Mouse (Mus musculus) heart, embryonic 16.5 days (tissue): Measurements from ENCODE around the gene Slc9a8. TPM values are rescaled to one million over a fixed set of nuclear protein-coding genes. Genes with fewer than 3 reads are reported as not detected.

ENCODE experiments used
- ATAC-seq: fragments of 200-750 bp; cut with Nextera tagmentation; replicated peaks from 2 replicates; pipeline ENCODE4 v1.8.0; 2017; ENCODE audit warnings: moderate number of reproducible peaks; ENCODE audit not compliant: insufficient read depth, low FRiP score; ENCODE audit errors: extremely low read depth
- H3K27ac ChIP-seq: fragments of 300-500 bp; sonication (generic); 2 replicates; pipeline ENCODE4 v1.5.1; 2014; ENCODE audit warnings: mild to moderate bottlenecking, low read length, control low read depth, moderate library complexity
- H3K27me3 ChIP-seq: fragments of 300-500 bp; sonication (generic); 2 replicates; pipeline ENCODE4 v1.6.1; 2014; ENCODE audit warnings: low read length, mixed read lengths; ENCODE audit not compliant: control insufficient read depth, insufficient read depth
- H3K36me3 ChIP-seq: fragments of 300-500 bp; sonication (generic); 2 replicates; pipeline ENCODE4 v1.6.1; 2014; ENCODE audit not compliant: control insufficient read depth, insufficient read depth
- H3K4me1 ChIP-seq: fragments of 300-500 bp; sonication (generic); 2 replicates; pipeline ENCODE4 v1.6.1; 2014; ENCODE audit warnings: low read length, mixed read lengths; ENCODE audit not compliant: control insufficient read depth, insufficient read depth
- H3K4me2 ChIP-seq: fragments of 300-500 bp; sonication (generic); 2 replicates; pipeline ENCODE4 v1.6.1; 2014; ENCODE audit warnings: low read depth, mild to moderate bottlenecking, control low read depth, low read length
- H3K4me3 ChIP-seq: fragments of 300-500 bp; sonication (generic); 2 replicates; pipeline ENCODE4 v1.5.1; 2014; ENCODE audit warnings: mild to moderate bottlenecking, control low read depth, low read length
- H3K9ac ChIP-seq: fragments of 300-500 bp; sonication (generic); 2 replicates; pipeline ENCODE4 v1.6.1; 2014; ENCODE audit warnings: low read length, control low read depth
- H3K9me3 ChIP-seq: fragments of 300-500 bp; sonication (generic); replicated peaks from 2 replicates; pipeline ENCODE4 v1.6.1; 2016; ENCODE audit warnings: low read length; ENCODE audit not compliant: control insufficient read depth
- WGBS: fragments of 180-500 bp; shearing (Covaris S2); extraction: QIAGEN DNeasy Blood & Tissue Kit; methylation state at CpG from one replicate; pipeline ENCODE4 v1.1.7; 2014; 5-methylcytosine and 5-hydroxymethylcytosine counted together
- polyA plus RNA-seq: library from polyadenylated mRNA; unstranded; fragments of >200 nt; fragmentation: Nextera tagmentation; extraction: Ambion mirVana; gene quantifications from 2 replicates; pipeline ENCODE4 v1.2.1, GENCODE M21; 2015

Gene Slc9a8
- polyA plus RNA-seq, 1 experiment from 2014 or later = 19.1 TPM

DNA sequence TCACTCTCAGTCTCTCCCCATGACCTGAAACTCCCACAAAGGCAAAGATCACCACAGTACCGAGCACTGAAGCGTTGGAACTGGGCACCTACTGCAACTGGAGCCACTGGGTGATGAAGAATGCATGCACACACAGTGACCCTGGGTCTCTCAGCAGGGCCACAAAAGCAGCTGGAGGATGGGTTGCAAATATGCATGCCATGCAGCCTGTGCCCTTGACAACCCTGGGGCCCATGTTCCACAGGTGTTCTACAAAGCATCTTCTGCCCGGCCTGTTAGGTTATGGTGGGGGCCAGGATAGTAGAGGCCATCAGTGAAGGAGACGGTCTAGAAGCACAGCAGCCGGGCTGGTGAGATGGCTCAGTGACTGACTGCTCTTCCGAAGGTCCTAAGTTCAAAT lies 66.0 kb downstream of the Slc9a8 start:
- Histone ChIP-seq H3K27ac (no peak overlapping the region), H3K9me3 (no peaks in the 10 kb centered on the region), H3K36me3 (peaks cover 14% of the 10 kb centered on the region; the same call in 1 of the 2 replicates), H3K4me3 (no peak overlapping the region), H3K9ac (no peak overlapping the region), H3K27me3 (no peaks in the 10 kb centered on the region), H3K4me1 (peaks cover 24% of the 10 kb centered on the region), H3K4me2 (no peak overlapping the region)
- 89% methylated on average over 6 of the region's 6 CpGs for WGBS
- ATAC-seq = no peak

DNA sequence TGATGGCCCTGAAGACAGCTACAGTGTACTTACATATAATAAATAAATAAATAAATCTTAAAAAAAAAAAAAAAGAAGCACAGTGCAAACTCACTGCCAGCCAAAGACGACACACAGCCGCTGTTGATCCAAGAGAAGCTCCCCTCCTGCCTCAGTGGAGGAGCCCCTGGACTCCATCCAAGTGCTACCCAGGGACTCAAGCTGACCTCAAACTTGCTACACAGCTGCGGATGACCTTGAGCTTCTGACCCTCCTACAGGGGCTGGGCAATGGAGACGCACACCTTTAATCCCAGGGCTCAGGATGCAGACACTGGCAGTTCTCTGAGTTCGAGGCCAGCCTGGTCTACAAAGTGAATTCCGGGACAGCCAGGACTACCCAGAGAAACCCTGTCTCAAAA lies 66.5 kb downstream of the Slc9a8 start:
- H3K4me1 ChIP-seq = peaks cover 24% of the 10 kb centered on the region
- H3K9ac ChIP-seq = no peak overlapping the region
- H3K4me3 ChIP-seq = no peak overlapping the region
- H3K4me2 ChIP-seq = no peak overlapping the region
- H3K36me3 ChIP-seq = peaks cover 11% of the 10 kb centered on the region; the same call in 1 of the 2 replicates
- H3K9me3 ChIP-seq = no peaks in the 10 kb centered on the region
- WGBS = 64% methylated on average over 6 of the region's 6 CpGs
- no peaks in the 10 kb centered on the region for H3K27me3 ChIP-seq
- ATAC-seq = no peak
- no peak overlapping the region for H3K27ac ChIP-seq

- H3K4me3 ChIP-seq = peak overlapping the region; percentile 100
- no peaks in the 10 kb centered on the region for H3K9me3 ChIP-seq
- H3K27me3 ChIP-seq = no peaks in the 10 kb centered on the region
- ATAC-seq = no peak
- 74% methylated on average over 4 of the region's 4 CpGs for WGBS
- H3K9ac ChIP-seq = peak overlapping the region; percentile 98
- no peaks in the 10 kb centered on the region; the same call in 1 of the 2 replicates for H3K36me3 ChIP-seq
- peak overlapping the region; percentile 97 for H3K4me2 ChIP-seq
- peaks cover 27% of the 10 kb centered on the region for H3K4me1 ChIP-seq
- no peak overlapping the region for H3K27ac ChIP-seq
Observed at GRCm38 (mm10) chr2:167490813-167491525, 69.5 kb downstream of the Slc9a8 start.

- no peaks in the 10 kb centered on the region; the same call in 1 of the 2 replicates for H3K36me3 ChIP-seq
- peak within 1 kb of the TSS; percentile 95 for H3K27ac ChIP-seq
- 2% methylated on average over 52 of the region's 52 CpGs for WGBS
- peak within 1 kb of the TSS; percentile 97 for H3K4me2 ChIP-seq
- no peaks in the 10 kb centered on the region for H3K27me3 ChIP-seq
- H3K4me3 ChIP-seq = peak within 1 kb of the TSS; percentile 100
- H3K4me1 ChIP-seq = peaks cover 24% of the 10 kb centered on the region
- ATAC-seq = peak; percentile 50
- H3K9ac ChIP-seq = peak within 1 kb of the TSS; percentile 98
- no peaks in the 10 kb centered on the region for H3K9me3 ChIP-seq
Observed at GRCm38 (mm10) chr2:167491757-167492708, 70.5 kb downstream of the Slc9a8 start, which contains the start of gene Rnf114. Gene Rnf114 (plus strand): TSS chr2:167492645.

- WGBS = 1% methylated on average over 63 of the region's 63 CpGs
- Histone ChIP-seq H3K27me3 (no peaks in the 10 kb centered on the region), H3K9ac (peak within 1 kb of the TSS; percentile 98), H3K27ac (peak within 1 kb of the TSS; percentile 95), H3K4me3 (peak within 1 kb of the TSS; percentile 100), H3K9me3 (no peaks in the 10 kb centered on the region), H3K36me3 (no peaks in the 10 kb centered on the region), H3K4me2 (peak within 1 kb of the TSS; percentile 97), H3K4me1 (peaks cover 24% of the 10 kb centered on the region)
- peak; percentile 89 for ATAC-seq
Observed at GRCm38 (mm10) chr2:167492713-167493636, 71.5 kb downstream of the Slc9a8 start, which contains the start of gene Spata2. Gene Spata2 (minus strand): TSS chr2:167492887.

DNA sequence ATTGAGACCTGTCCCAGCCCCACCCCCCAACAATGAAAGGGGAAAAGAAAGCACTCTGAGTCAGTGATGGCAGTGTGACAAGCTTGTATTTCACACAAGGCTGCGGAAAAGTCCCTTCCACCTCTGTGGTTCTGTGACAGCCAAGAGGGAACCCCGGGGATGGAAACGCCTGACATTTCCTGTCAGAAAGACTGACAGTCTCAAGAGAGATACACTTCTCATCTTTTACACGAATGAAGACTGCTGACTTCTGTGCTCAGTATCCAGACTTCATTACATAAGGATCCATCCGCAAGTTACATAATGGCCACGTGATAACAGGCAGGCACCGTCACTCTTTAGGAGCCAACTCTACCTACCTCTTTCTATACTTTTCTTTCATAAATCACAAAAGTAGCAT lies 74.9 kb downstream of the Slc9a8 start:
- Histone ChIP-seq H3K9me3 (no peaks in the 10 kb centered on the region), H3K27ac (no peak overlapping the region), H3K36me3 (no peaks in the 10 kb centered on the region), H3K4me1 (peaks cover 11% of the 10 kb centered on the region), H3K4me3 (no peak overlapping the region), H3K27me3 (no peaks in the 10 kb centered on the region), H3K9ac (no peak overlapping the region), H3K4me2 (no peak overlapping the region)
- no peak for ATAC-seq
- 76% methylated on average over 7 of the region's 7 CpGs for WGBS

GRCm38 (mm10) chr2:167497272-167497671 lies 75.8 kb downstream of the Slc9a8 start:
- no peak overlapping the region for H3K4me2 ChIP-seq
- ATAC-seq = no peak
- no peaks in the 10 kb centered on the region for H3K36me3 ChIP-seq
- H3K9ac ChIP-seq = no peak overlapping the region
- 73% methylated on average over 5 of the region's 5 CpGs for WGBS
- H3K9me3 ChIP-seq = no peaks in the 10 kb centered on the region
- peaks cover 6% of the 10 kb centered on the region; the same call in 1 of the 2 replicates for H3K4me1 ChIP-seq
- no peak overlapping the region for H3K4me3 ChIP-seq
- H3K27me3 ChIP-seq = no peaks in the 10 kb centered on the region
- no peak overlapping the region for H3K27ac ChIP-seq

DNA sequence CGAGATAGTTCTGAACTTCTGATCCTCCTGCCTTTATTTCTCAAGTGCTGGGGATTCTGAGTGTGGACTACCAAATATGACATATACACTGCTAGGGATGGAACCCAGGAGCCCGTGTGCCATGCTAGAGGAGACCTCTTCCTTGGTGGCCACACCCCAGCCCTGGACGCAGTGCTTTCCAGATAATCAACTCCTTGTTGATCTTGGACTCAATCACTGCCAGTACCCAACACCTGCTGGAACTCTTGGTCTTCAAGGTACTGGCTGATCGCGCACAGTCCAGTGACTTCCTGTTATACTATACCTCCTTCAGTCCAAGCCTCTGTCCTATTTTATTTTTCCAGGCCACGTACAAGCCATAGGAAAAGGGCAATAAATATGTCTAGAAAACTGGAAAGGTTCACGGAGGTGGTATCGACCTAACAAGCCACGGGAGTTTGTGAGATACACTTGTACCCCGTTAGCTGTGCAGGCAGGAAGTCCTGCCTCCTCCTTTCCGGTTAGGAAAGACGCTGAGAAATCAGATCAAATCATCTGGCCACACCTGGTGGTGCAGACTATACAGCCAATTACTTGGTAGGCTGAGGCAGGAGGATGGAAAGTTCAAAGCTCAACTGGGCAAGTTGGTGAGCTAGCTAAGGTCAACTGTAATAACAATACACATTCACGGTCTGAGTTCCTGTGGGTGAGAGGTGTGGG lies 81.2 kb downstream of the Slc9a8 start:
- peak overlapping the region; percentile 79 for H3K4me2 ChIP-seq
- ATAC-seq = no peak
- peak overlapping the region; percentile 38; the same call in 1 of the 2 replicates for H3K27ac ChIP-seq
- H3K4me1 ChIP-seq = peaks cover 32% of the 10 kb centered on the region
- H3K4me3 ChIP-seq = peak overlapping the region; percentile 92
- H3K9ac ChIP-seq = peak overlapping the region; percentile 97
- 42% methylated on average over 13 of the region's 13 CpGs for whole genome bisulfite sequencing
- no peaks in the 10 kb centered on the region for H3K27me3 ChIP-seq
- H3K9me3 ChIP-seq = no peaks in the 10 kb centered on the region
- no peaks in the 10 kb centered on the region for H3K36me3 ChIP-seq
